Mouse (Mus musculus) ES-Bruce4 (cell line): ENCODE data around the gene Wap.

Experiments used
- CTCF ChIP-seq: IDR thresholded peaks from one replicate; pipeline ENCODE4 v1.8.1; 2011; ENCODE audit warnings: low read depth, low read length
- EP300 ChIP-seq: IDR thresholded peaks from 2 replicates; pipeline ENCODE4 v1.6.1; 2011; ENCODE audit warnings: low read depth, low read length; ENCODE audit not compliant: insufficient read depth

DNA sequence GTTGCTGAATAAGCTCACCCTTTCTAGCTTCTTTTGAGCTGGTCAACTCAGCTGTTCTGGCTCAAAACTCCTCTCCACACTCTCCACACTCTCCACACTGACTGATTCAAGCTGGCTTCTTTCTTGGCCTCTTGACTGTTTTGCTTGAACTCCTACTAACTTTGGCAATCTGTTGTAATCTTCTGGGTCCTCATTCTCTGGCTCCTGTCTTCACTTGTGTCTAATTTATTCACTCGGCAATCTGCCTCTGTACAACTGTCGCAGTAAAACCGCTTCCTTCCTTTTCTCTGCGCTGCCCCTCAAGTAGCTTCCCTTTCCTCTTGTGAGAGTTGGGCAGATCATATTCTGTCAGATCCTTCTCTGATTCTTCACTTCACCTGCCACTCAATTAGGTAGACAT, 10.7 kb downstream of the Wap start:
- TF ChIP-seq EP300 (no peak), CTCF (no peak)
